Mouse (Mus musculus): ENCODE measurements around the gene Eif5b. TPM values are rescaled to one million over a fixed set of nuclear protein-coding genes. Genes with fewer than 3 reads are reported as not detected.

Gene Eif5b
- polyA plus RNA-seq, 1 experiment = 19.1 TPM

DNA sequence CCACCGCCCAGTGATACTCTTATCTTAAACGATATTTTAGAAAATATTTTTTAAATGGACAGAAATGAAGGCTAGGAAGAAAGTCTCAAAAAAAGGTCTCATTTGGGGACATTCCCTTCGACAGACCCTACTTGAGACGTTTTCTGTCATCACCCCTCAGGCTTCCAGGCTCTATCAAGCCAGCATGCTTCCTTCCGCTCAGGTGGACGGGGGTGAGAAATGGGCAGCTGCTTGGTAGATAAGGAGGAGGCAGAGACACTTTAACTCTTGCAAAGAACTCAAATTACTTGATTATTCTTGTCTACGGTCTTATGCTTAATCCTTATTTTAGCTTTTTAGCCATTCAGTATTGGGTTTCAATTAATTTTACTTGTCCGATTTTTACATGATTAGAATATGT is 3.0 kb downstream of the Eif5b start:
- Histone ChIP-seq H3K4me3 (ENCODE audit: insufficient read depth, low read length) (no peak overlapping the region), H3K27ac (ENCODE audit: insufficient read depth, low read length) (no peak overlapping the region), H3K4me1 (ENCODE audit: control insufficient read depth, insufficient read depth, low read length) (no peaks in the 10 kb centered on the region; the same call in 1 of the 2 replicates)
- no peak for TF ChIP-seq POLR2A (IDR thresholded peaks at IDR 0.05; ENCODE audit: extremely low read depth, insufficient read depth, low read length)

DNA sequence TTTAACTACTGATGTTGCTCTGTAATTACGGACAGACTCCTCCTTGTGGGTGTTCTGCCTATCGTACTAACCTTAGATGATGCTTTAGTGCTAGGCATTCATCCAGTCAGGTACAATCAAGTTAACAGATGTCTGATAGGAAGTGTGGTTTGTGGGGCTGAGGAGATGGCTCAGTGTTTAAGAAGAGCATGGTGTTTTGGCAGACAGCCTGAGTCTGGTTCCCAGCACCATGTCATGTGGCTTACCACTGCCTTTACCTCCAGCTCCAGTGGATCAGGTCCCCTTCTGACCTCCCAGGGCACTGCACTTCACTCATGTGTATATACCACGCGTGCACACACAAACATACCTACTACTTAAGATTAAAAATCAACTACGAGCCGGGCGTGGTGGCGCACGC is 4.1 kb downstream of the Eif5b start:
- Histone ChIP-seq H3K27ac (ENCODE audit: insufficient read depth, low read length) (no peak overlapping the region), H3K4me3 (ENCODE audit: insufficient read depth, low read length) (no peak overlapping the region), H3K4me1 (ENCODE audit: control insufficient read depth, insufficient read depth, low read length) (no peaks in the 10 kb centered on the region)
- TF ChIP-seq CTCF (IDR thresholded peaks at IDR 0.05; ENCODE audit: extremely low read depth, insufficient read depth, low read length) = no peak
- TF ChIP-seq POLR2A (IDR thresholded peaks at IDR 0.05; ENCODE audit: extremely low read depth, insufficient read depth, low read length) = no peak

DNA sequence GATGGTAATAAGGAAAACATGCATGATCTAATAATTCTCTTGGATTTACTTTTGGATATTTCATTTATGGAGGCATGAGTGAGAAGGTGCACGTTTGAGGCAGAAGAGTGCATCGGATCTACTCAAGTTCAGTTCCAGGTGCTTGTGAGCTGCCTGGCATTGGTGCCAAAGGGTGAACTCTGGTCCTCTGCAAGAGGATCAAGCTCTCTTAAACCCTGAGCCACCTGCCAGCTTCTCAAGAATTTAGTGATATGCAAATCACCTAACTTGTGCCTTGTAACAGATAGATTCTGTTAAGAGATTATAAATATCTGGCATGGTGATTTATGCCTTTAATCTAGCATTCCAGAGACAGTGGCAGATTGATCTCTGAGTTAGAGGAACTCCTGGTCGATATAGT is 5.2 kb downstream of the Eif5b start:
- H3K4me3 ChIP-seq (ENCODE audit: insufficient read depth, low read length) = no peak overlapping the region
- H3K4me1 ChIP-seq (ENCODE audit: control insufficient read depth, insufficient read depth, low read length) = no peaks in the 10 kb centered on the region
- TF ChIP-seq CTCF (IDR thresholded peaks at IDR 0.05; ENCODE audit: extremely low read depth, insufficient read depth, low read length) = no peak
- TF ChIP-seq POLR2A (IDR thresholded peaks at IDR 0.05; ENCODE audit: extremely low read depth, insufficient read depth, low read length) = no peak
- no peak overlapping the region for H3K27ac ChIP-seq (ENCODE audit: insufficient read depth, low read length)

DNA sequence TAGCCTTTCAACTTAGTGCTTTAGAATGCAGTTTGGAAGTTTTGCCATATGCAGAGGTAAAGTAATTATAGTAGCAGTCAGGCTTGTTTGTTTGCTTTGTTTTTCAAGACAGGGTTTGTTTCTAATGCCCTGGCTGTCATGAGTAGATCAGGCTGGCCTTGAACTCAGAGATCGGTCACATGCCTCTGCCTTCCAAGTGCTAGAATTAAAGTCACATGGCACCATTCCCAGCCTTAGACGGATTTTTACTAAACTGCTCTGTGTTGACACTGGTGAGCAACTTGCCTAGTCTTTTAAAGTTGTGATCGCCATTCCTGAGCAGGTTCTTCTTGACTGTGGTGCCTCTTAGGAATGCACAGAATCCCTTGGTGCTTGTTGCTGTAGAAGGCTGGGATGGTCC is 8.9 kb downstream of the Eif5b start:
- H3K4me1 ChIP-seq (ENCODE audit: control insufficient read depth, insufficient read depth, low read length) = no peaks in the 10 kb centered on the region
- no peak overlapping the region for H3K4me3 ChIP-seq (ENCODE audit: insufficient read depth, low read length)
- TF ChIP-seq CTCF (IDR thresholded peaks at IDR 0.05; ENCODE audit: extremely low read depth, insufficient read depth, low read length) (no peak), POLR2A (IDR thresholded peaks at IDR 0.05; ENCODE audit: extremely low read depth, insufficient read depth, low read length) (no peak)
- no peak overlapping the region for H3K27ac ChIP-seq (ENCODE audit: insufficient read depth, low read length)

DNA sequence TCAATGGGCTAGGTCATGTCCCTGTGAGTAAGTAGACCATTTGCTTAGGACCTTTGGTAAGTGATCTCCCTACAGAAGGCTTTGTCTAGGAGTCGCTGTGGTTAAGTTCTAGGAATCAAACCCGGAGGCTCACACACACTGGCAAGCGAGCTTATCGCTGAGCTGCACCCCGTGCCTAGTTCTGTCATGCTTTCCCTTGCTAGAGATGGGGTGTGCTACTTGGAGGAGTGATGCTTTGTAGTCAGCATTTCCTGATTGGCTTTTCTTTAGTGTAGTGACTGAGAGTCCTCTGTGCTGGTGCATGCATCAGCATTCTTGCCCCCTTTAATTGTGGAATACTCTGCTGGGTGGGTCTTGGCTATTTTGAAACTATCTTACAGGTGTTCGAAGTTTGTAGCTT is 13.8 kb downstream of the Eif5b start:
- H3K4me1 ChIP-seq (ENCODE audit: control insufficient read depth, insufficient read depth, low read length) = peaks cover 2% of the 10 kb centered on the region
- no peak for TF ChIP-seq CTCF (IDR thresholded peaks at IDR 0.05; ENCODE audit: extremely low read depth, insufficient read depth, low read length)
- TF ChIP-seq POLR2A (IDR thresholded peaks at IDR 0.05; ENCODE audit: extremely low read depth, insufficient read depth, low read length) = no peak
- no peak overlapping the region for H3K27ac ChIP-seq (ENCODE audit: insufficient read depth, low read length)
- H3K4me3 ChIP-seq (ENCODE audit: insufficient read depth, low read length) = no peak overlapping the region

DNA sequence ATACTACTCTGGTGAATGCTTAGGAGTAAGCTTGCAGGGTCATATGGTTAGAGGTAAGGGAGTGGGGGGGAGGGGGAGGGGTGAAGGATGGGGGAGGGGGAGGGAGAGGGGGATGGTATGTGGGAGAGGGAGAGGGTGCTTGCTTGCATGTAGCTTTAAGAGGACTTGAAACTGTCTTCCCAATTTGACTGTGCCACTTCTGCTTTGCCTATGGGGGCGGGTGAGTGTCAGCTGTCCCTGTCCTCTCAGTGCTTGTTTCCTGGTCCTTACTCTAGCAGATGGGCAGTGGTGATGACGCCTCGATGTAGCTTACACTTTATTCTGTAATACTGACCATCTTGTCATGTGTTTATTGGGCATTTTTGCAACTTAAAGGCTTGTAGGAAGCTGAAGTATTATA is 14.3 kb downstream of the Eif5b start:
- H3K4me1 ChIP-seq (ENCODE audit: control insufficient read depth, insufficient read depth, low read length) = peaks cover 2% of the 10 kb centered on the region
- TF ChIP-seq CTCF (IDR thresholded peaks at IDR 0.05; ENCODE audit: extremely low read depth, insufficient read depth, low read length) (no peak), POLR2A (IDR thresholded peaks at IDR 0.05; ENCODE audit: extremely low read depth, insufficient read depth, low read length) (no peak)
- no peak overlapping the region for H3K4me3 ChIP-seq (ENCODE audit: insufficient read depth, low read length)
- no peak overlapping the region for H3K27ac ChIP-seq (ENCODE audit: insufficient read depth, low read length)

DNA sequence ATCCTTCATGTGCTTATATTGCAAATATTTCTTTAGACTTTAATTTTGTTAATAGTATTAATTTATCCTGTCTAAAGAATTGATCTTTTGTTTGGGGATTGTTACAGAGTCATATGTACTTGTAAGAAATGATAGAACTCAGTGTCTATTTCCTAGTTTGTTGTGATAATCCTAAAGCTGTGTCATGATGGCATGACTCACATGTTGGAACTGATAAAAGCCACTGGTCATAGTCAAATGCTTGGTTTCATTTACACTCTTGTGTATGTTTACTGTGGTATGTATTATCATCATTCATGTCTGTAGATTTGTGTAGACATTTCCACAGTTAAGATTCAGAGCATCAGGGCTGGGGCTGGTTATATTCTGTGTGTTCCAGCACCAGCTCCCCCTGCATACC is 14.7 kb downstream of the Eif5b start:
- Histone ChIP-seq H3K4me3 (ENCODE audit: insufficient read depth, low read length) (no peak overlapping the region), H3K4me1 (ENCODE audit: control insufficient read depth, insufficient read depth, low read length) (peaks cover 2% of the 10 kb centered on the region), H3K27ac (ENCODE audit: insufficient read depth, low read length) (no peak overlapping the region)
- no peak for TF ChIP-seq CTCF (IDR thresholded peaks at IDR 0.05; ENCODE audit: extremely low read depth, insufficient read depth, low read length)
- TF ChIP-seq POLR2A (IDR thresholded peaks at IDR 0.05; ENCODE audit: extremely low read depth, insufficient read depth, low read length) = no peak

DNA sequence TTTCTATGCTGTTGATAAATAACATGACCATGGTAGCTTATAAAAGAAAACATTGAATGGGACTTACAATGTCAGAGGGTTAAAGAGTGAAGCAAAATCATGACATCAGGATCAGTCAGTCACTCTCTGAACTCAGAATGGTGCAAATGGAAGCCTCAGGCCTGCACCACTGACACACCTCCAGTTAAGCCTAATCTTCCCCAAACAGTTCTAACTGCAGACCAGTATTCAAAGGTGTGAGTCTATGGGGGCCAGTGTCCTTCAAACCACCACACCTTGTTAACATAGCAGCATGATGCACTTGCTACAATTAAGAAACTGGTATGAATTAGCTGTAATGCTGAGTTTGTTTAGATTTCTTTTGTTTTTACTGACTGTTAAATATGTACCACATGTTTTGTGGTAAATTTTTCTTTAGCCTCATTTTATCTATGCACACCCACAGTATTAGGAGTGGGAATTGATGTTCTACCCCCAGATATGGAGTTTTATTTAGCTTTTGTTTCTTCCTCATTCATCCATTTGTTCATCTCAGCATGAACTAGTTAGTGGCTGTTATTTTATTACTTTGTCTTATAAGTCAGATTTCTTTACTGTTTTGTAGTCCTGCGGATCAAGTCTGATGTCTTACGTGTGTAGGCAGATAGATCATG is 16.9 kb downstream of the Eif5b start:
- TF ChIP-seq CTCF (IDR thresholded peaks at IDR 0.05; ENCODE audit: extremely low read depth, insufficient read depth, low read length) (no peak), POLR2A (IDR thresholded peaks at IDR 0.05; ENCODE audit: extremely low read depth, insufficient read depth, low read length) (no peak)
- no peak overlapping the region for H3K27ac ChIP-seq (ENCODE audit: insufficient read depth, low read length)
- no peak overlapping the region for H3K4me3 ChIP-seq (ENCODE audit: insufficient read depth, low read length)
- peaks cover 2% of the 10 kb centered on the region for H3K4me1 ChIP-seq (ENCODE audit: control insufficient read depth, insufficient read depth, low read length)

DNA sequence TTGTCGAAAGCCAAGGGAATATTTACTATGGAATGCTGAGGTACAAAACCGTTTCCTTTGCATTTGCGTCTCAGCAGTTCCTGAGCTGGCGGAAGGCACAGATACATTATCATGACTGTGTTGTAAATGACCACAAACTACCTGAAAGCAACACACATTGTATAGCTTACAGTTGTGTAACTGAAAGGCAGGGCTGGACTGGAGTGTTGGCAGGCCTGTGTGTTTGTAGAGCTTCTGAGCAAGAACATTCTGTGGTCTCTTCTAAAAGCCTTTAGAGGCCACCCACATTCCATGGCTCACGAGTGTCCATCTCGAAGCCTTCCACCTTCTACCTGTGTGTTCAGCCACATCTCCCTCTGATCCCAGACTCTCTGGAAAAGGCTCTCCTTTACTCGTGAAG is 29.5 kb downstream of the Eif5b start:
- H3K4me1 ChIP-seq (ENCODE audit: control insufficient read depth, insufficient read depth, low read length) = no peaks in the 10 kb centered on the region
- H3K4me3 ChIP-seq (ENCODE audit: insufficient read depth, low read length) = no peak overlapping the region
- no peak for TF ChIP-seq POLR2A (IDR thresholded peaks at IDR 0.05; ENCODE audit: extremely low read depth, insufficient read depth, low read length)
- no peak for TF ChIP-seq CTCF (IDR thresholded peaks at IDR 0.05; ENCODE audit: extremely low read depth, insufficient read depth, low read length)
- no peak overlapping the region for H3K27ac ChIP-seq (ENCODE audit: insufficient read depth, low read length)

DNA sequence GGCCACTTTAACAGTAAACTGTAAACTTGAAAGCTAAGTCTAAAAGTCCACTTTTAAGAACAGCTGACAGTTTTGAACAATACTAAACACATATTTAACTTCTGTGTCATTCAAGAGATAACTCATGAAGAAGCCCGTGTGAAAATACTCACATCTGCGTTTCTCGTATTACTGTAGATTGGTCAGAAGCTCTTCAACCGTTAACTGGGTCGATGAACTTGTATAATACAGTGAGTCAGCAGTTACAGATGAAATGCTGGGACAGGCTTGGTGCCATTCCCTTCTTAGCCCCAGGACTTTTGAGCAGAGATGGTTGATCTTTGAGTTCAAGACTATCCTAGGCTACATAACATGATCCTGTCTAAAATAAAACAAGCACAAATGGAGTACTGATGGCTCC is 33.6 kb downstream of the Eif5b start:
- Histone ChIP-seq H3K4me1 (ENCODE audit: control insufficient read depth, insufficient read depth, low read length) (no peaks in the 10 kb centered on the region), H3K4me3 (ENCODE audit: insufficient read depth, low read length) (no peak overlapping the region), H3K27ac (ENCODE audit: insufficient read depth, low read length) (no peak overlapping the region)
- TF ChIP-seq CTCF (IDR thresholded peaks at IDR 0.05; ENCODE audit: extremely low read depth, insufficient read depth, low read length) (no peak), POLR2A (IDR thresholded peaks at IDR 0.05; ENCODE audit: extremely low read depth, insufficient read depth, low read length) (no peak)

Measured in cortical plate, adult 2 months (tissue).